Mouse (Mus musculus) bone marrow macrophage, adult 2 months (primary cell): ENCODE data around the gene Ece2.

ENCODE experiments used
- CTCF ChIP-seq: IDR thresholded peaks from 2 replicates; pipeline ENCODE4 v1.5.1; 2012; ENCODE audit warnings: low read depth, mild to moderate bottlenecking, low read length, moderate library complexity
- POLR2A ChIP-seq: IDR thresholded peaks from 2 replicates; pipeline ENCODE4 v1.6.1; 2012; ENCODE audit warnings: mild to moderate bottlenecking, low read depth, low read length, borderline replicate concordance

- TF ChIP-seq CTCF, result no peak
- TF ChIP-seq POLR2A, result no peak
These were observed 24.9 kb upstream of the Ece2 start for GRCm38 (mm10) chr16:20604705-20605104.
